In genomic region chr3:115804616-115805015, GRCm38 (mm10) we compare ENCODE assay signal across 15 mouse cellular contexts.
"Had no signal": no experiment of that assay in that cellular context is flagged by ENCODE, and none has a peak within 500 bp of the region (broad histone marks: within the 10 kb centered on the region; RNA-seq: fewer than 3 reads in every experiment).

No protein-coding gene starts in this region.

- H3K27ac ChIP-seq: liver, embryonic 13.5 days; midbrain, embryonic 12.5 days; midbrain, embryonic 15.5 days; neural tube, embryonic 13.5 days; stomach, postnatal 0 days had no signal

- H3K4me3 ChIP-seq: liver, embryonic 13.5 days; midbrain, embryonic 12.5 days; midbrain, embryonic 15.5 days; neural tube, embryonic 13.5 days had no signal

- ATAC-seq: midbrain, embryonic 15.5 days had no signal

- DNase-seq: kidney, adult 18-20 months; kidney, adult 9 months; kidney, postnatal 14 days; kidney, postnatal 4 days; liver, embryonic 13.5 days; lung, adult 2 months; lung, postnatal 14 days; lung, postnatal 4 days; retina, postnatal 1 day; right cerebral cortex, postnatal 25 days; spleen, adult 18-20 months had no signal
